Mouse (Mus musculus): ENCODE measurements around the gene Scgb2b11. TPM values are rescaled to one million over a fixed set of nuclear protein-coding genes. Genes with fewer than 3 reads are reported as not detected.
"Not testable (repeated sequence)": the region's sequence is repeated elsewhere in the genome, so short reads cannot be mapped to it uniquely, and the experiment has no call there.

The Scgb2b11 gene
- polyA plus RNA-seq (2014; fragmentation: Nextera tagmentation; extraction: Ambion mirVana), result not detected in 2 replicates

- DNase-seq (ENCODE audit: low spot score, missing footprints); H3K4me3 ChIP-seq (ENCODE audit: low read depth, low read length); H3K4me2 ChIP-seq; H3K9me3 ChIP-seq (ENCODE audit: control insufficient read depth, low read length); H3K27ac ChIP-seq (ENCODE audit: low read depth, low read length); H3K4me1 ChIP-seq (ENCODE audit: control insufficient read depth, insufficient read depth, low read length); H3K36me3 ChIP-seq (ENCODE audit: control insufficient read depth, insufficient read depth, low read length); H3K27me3 ChIP-seq (ENCODE audit: control insufficient read depth, insufficient read depth, low read length); H3K9ac ChIP-seq (ENCODE audit: low read length); ATAC-seq (ENCODE audit: low FRiP score): not testable (repeated sequence)
- 89% methylated on average over 2 of the region's 2 CpGs for WGBS
These were observed at the start of gene Scgb2b11 for GRCm38 (mm10) chr7:32211045-32211444. Scgb2b11 (minus strand) TSS chr7:32211145.

- not testable (repeated sequence) for DNase-seq (ENCODE audit: low spot score, missing footprints); H3K9me3 ChIP-seq (ENCODE audit: control insufficient read depth, low read length); H3K9ac ChIP-seq (ENCODE audit: low read length); H3K27me3 ChIP-seq (ENCODE audit: control insufficient read depth, insufficient read depth, low read length); H3K4me2 ChIP-seq; ATAC-seq (ENCODE audit: low FRiP score); H3K4me3 ChIP-seq (ENCODE audit: low read depth, low read length); H3K36me3 ChIP-seq (ENCODE audit: control insufficient read depth, insufficient read depth, low read length); H3K4me1 ChIP-seq (ENCODE audit: control insufficient read depth, insufficient read depth, low read length); H3K27ac ChIP-seq (ENCODE audit: low read depth, low read length)
- WGBS, result no CpG with 5 or more reads among the region's 2 CpGs
These were observed 11.6 kb upstream of the Scgb2b11 start, which contains the start of gene Scgb1b11 for GRCm38 (mm10) chr7:32222540-32222939. Scgb1b11 (plus strand) TSS chr7:32222840.

Other genes starting within 250 kb of the Scgb2b11 start
- gene Scgb1b10, start 110.3 kb downstream of the Scgb2b11 start, polyA plus RNA-seq (2014; fragmentation: Nextera tagmentation; extraction: Ambion mirVana), result not detected in 2 replicates
- not detected in 2 replicates for gene Scgb1b11, start 11.7 kb upstream of the Scgb2b11 start, polyA plus RNA-seq (2014; fragmentation: Nextera tagmentation; extraction: Ambion mirVana)
- not detected in 2 replicates for gene Scgb2b12, start 116.1 kb upstream of the Scgb2b11 start, polyA plus RNA-seq (2014; fragmentation: Nextera tagmentation; extraction: Ambion mirVana)
- not detected in 2 replicates for gene Scgb1b12, start 123.0 kb upstream of the Scgb2b11 start, polyA plus RNA-seq (2014; fragmentation: Nextera tagmentation; extraction: Ambion mirVana)
- not detected in 2 replicates for gene Scgb1b29, start 230.4 kb upstream of the Scgb2b11 start, polyA plus RNA-seq (2014; fragmentation: Nextera tagmentation; extraction: Ambion mirVana)